Mouse (Mus musculus) cerebellum, adult 11-12 months (tissue): ENCODE data around the gene Sepsecs.

Experiments
- DNase-seq: peaks from one replicate; pipeline ENCODE4 v3.0.0; 2022

The Sepsecs gene

GRCm38 (mm10) chr5:52590612-52591011 is 78.9 kb downstream of the Sepsecs start:
- no peak for DNase-seq
